Comparison of ENCODE assay signal across 8 mouse cellular contexts in genomic region chr10:122986320-122987225, GRCm38 (mm10).
DNase-seq lines count a peak whose midpoint lies in the region; ATAC-seq lines count a peak whose summit lies in the region.

No protein-coding gene starts in this region.

- intact Hi-C loops in left cerebral cortex, postnatal 25 days (cut with DNase I) = loop anchor here (1.0 to 10.0 kb wide), 3 partner anchors 178 to 434 kb away; no protein-coding TSS in a partner anchor

- peak; percentile 79 for DNase-seq in layer of hippocampus, adult 11-12 months (ENCODE audit: low spot score)
- DNase-seq in layer of hippocampus, adult 9-10 months (ENCODE audit: low spot score) = no peak
- peak; percentile 62 to 84 for DNase-seq in gastrocnemius, adult 8-10 months (ENCODE audit: low spot score in 2 of 2)
- DNase-seq in left cerebral cortex, postnatal 25 days (ENCODE audit: low spot score in 2 of 2) = peak; percentile 80 to 84
- DNase-seq in spleen, adult 12 weeks (ENCODE audit: low spot score) = peak; percentile 75

- peak; percentile 43 for ATAC-seq in common myeloid progenitor, adult 5-6 weeks (replicated peaks; ENCODE audit: low read depth, poor library complexity, severe bottlenecking)
- ATAC-seq in inflammation-experienced regulatory T-cells, adult 6 months = peak; percentile 17
- peak; percentile 45 for ATAC-seq in megakaryocyte-erythroid progenitor cell, adult 5-6 weeks (replicated peaks; ENCODE audit: low FRiP score, low TSS enrichment, poor library complexity, severe bottlenecking)
